In the genomic region with DNA sequence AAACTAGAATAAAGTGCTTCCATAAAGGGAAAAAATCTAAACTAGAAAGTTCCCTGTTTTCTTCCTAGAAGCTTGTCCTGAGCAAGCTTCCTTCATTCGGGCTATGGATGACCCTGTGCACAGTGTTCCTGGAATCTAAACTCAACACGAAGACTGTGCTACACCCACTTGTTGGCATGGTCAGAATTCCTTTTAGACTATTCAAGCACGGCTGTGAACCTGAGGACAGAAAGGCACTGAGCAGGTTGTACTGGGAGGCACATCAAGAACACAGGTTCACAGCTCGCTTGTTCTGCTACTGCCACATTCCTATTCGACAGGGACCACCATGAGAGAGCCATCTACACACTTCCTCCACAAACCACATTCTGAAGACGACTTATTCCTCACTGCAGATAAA, we compare ENCODE assay signal across 15 mouse cellular contexts.
"Had no signal": no experiment of that assay in that cellular context is flagged by ENCODE, and none has a peak within 500 bp of the region (broad histone marks: within the 10 kb centered on the region; RNA-seq: fewer than 3 reads in every experiment).

No protein-coding gene starts in this region.

- H3K4me3 ChIP-seq: neural tube, embryonic 15.5 days; stomach, embryonic 15.5 days had no signal

- DNase-seq: retina, postnatal 1 day; right cerebral cortex, adult 18-20 months; right cerebral cortex, postnatal 14 days; right cerebral cortex, postnatal 25 days; right cerebral cortex, postnatal 4 days; spleen, adult 18-20 months; thymus, adult 18-20 months; thymus, adult 2 months; thymus, postnatal 14 days; thymus, postnatal 25 days; thymus, postnatal 36 days; thymus, postnatal 4 days had no signal

- H3K9me3 ChIP-seq: neural tube, embryonic 15.5 days; stomach, embryonic 15.5 days had no signal

- H3K9ac ChIP-seq: neural tube, embryonic 15.5 days; stomach, embryonic 15.5 days had no signal

- H3K4me2 ChIP-seq: neural tube, embryonic 15.5 days; stomach, embryonic 15.5 days had no signal

- H3K4me1 ChIP-seq: neural tube, embryonic 15.5 days; stomach, embryonic 15.5 days had no signal

- H3K36me3 ChIP-seq: neural tube, embryonic 15.5 days; stomach, embryonic 15.5 days had no signal

- H3K27ac ChIP-seq: neural tube, embryonic 15.5 days; stomach, embryonic 15.5 days; stomach, postnatal 0 days had no signal

- H3K27me3 ChIP-seq: neural tube, embryonic 15.5 days; stomach, embryonic 15.5 days had no signal
